Mouse (Mus musculus) granulocyte monocyte progenitor cell, adult 5-6 weeks (primary cell): ENCODE measurements around the gene Cep128. TPM values are rescaled to one million over a fixed set of nuclear protein-coding genes. Genes with fewer than 3 reads are reported as not detected.

Experiments
- ATAC-seq: replicated peaks from 2 replicates; pipeline ENCODE4 v1.8.0; 2016; ENCODE audit warnings: mild to moderate bottlenecking, moderate TSS enrichment, inconsistent platforms; ENCODE audit not compliant: poor library complexity, severe bottlenecking
- total RNA-seq, 2 experiments: library from RNA; stranded (forward) in 1 of 2; stranded (reverse) in 1 of 2; fragments of 200-712, 200-1000 nt in 1 of 2; fragments of >200 nt in 1 of 2; fragmentation: Nextera tagmentation in 1 of 2; gene quantifications; 2 replicates each; pipeline ENCODE4 v1.2.3; 2014 to 2017

Gene Cep128
- total RNA-seq, 2 experiments from 2014 or later = 69.9 to 86.8 TPM

- no peak for ATAC-seq
These were observed 195.1 kb downstream of the Cep128 start for GRCm38 (mm10) chr12:91189111-91189510.

- ATAC-seq = no peak
These were observed 198.6 kb downstream of the Cep128 start for GRCm38 (mm10) chr12:91185564-91185963.

- ATAC-seq = no peak
These were observed 199.6 kb downstream of the Cep128 start for GRCm38 (mm10) chr12:91184616-91185015.

GRCm38 (mm10) chr12:91183928-91184327, 200.3 kb downstream of the Cep128 start:
- no peak for ATAC-seq

- peak; percentile 94 for ATAC-seq
These were observed 200.8 kb downstream of the Cep128 start for GRCm38 (mm10) chr12:91183304-91183855.

GRCm38 (mm10) chr12:91176808-91177526, 207.2 kb downstream of the Cep128 start:
- no peak for ATAC-seq

- ATAC-seq = no peak
These were observed 212.6 kb downstream of the Cep128 start for GRCm38 (mm10) chr12:91171613-91172012.

- ATAC-seq = peak; percentile 86
These were observed 223.0 kb downstream of the Cep128 start for GRCm38 (mm10) chr12:91161015-91161730.

GRCm38 (mm10) chr12:91158481-91158880, 225.7 kb downstream of the Cep128 start:
- ATAC-seq = no peak

GRCm38 (mm10) chr12:91154052-91154451, 230.2 kb downstream of the Cep128 start:
- ATAC-seq = no peak

GRCm38 (mm10) chr12:91149152-91149551, 235.1 kb downstream of the Cep128 start:
- ATAC-seq = no peak

GRCm38 (mm10) chr12:91134740-91135517, 249.3 kb downstream of the Cep128 start:
- ATAC-seq = no peak

GRCm38 (mm10) chr12:91115054-91115453, 269.2 kb downstream of the Cep128 start:
- no peak for ATAC-seq

GRCm38 (mm10) chr12:91103316-91103715, 280.9 kb downstream of the Cep128 start:
- ATAC-seq = no peak

- no peak for ATAC-seq
These were observed 286.3 kb downstream of the Cep128 start for GRCm38 (mm10) chr12:91097869-91098268.

- no peak for ATAC-seq
These were observed 288.0 kb downstream of the Cep128 start for GRCm38 (mm10) chr12:91096197-91096596.

- ATAC-seq = no peak
These were observed 295.9 kb downstream of the Cep128 start for GRCm38 (mm10) chr12:91088271-91088670.

GRCm38 (mm10) chr12:91085967-91086366, 298.2 kb downstream of the Cep128 start:
- ATAC-seq = 0 out of 2 replicates have a peak, but pooled peaks have one; percentile 33

GRCm38 (mm10) chr12:91075600-91075999, 308.6 kb downstream of the Cep128 start:
- no peak for ATAC-seq

GRCm38 (mm10) chr12:91070551-91071045, 313.6 kb downstream of the Cep128 start:
- no peak for ATAC-seq
